Mouse (Mus musculus) kidney, postnatal 10 days (tissue): ENCODE measurements at regions not wholly inside any gene's neighbourhood (a gene's known extent, or its start where the extent isn't known, plus 50 kb on each side); places are given as distances from the start of the nearest gene placed in this dataset.
A peak's percentile ranks its signal among the peaks of the same experiment; 100 is the strongest.

Source experiments
- DNase-seq: peaks from one replicate; pipeline ENCODE4 v3.0.0; 2021; ENCODE audit warnings: mixed read lengths

- no peak for DNase-seq
Observed at GRCm38 (mm10) chr11:92858170-92858569, 239.7 kb upstream of the Car10 start.

- DNase-seq, result peak; percentile 79
Observed at GRCm38 (mm10) chr11:92889693-92890454, 208.0 kb upstream of the Car10 start.

GRCm38 (mm10) chr11:92899296-92899695 is 198.5 kb upstream of the Car10 start:
- DNase-seq, result no peak
